Mouse (Mus musculus) hindbrain, embryonic 12.5 days (tissue): ENCODE measurements around the gene Ctf2. TPM values are rescaled to one million over a fixed set of nuclear protein-coding genes. Genes with fewer than 3 reads are reported as not detected.
A peak's percentile ranks its signal among the peaks of the same experiment; 100 is the strongest.

Experiments used
- ATAC-seq: fragments of 200-750 bp; cut with Nextera tagmentation; 2 replicates; pipeline ENCODE4 v1.8.0; 2017; ENCODE audit warnings: moderate TSS enrichment; ENCODE audit not compliant: low FRiP score
- H3K27ac ChIP-seq: fragments of 300-500 bp; sonication (generic); 2 replicates; pipeline ENCODE4 v1.5.1; 2016; ENCODE audit warnings: mild to moderate bottlenecking
- H3K27me3 ChIP-seq: fragments of 300-500 bp; sonication (generic); 2 replicates; pipeline ENCODE4 v1.6.1; 2016; ENCODE audit warnings: mild to moderate bottlenecking
- H3K36me3 ChIP-seq: fragments of 300-500 bp; sonication (generic); 2 replicates; pipeline ENCODE4 v1.6.1; 2016; ENCODE audit warnings: mild to moderate bottlenecking
- H3K4me1 ChIP-seq: fragments of 300-500 bp; sonication (generic); 2 replicates; pipeline ENCODE4 v1.6.1; 2016
- H3K4me2 ChIP-seq: fragments of 300-500 bp; sonication (generic); replicated peaks from 2 replicates; pipeline ENCODE4 v1.6.1; 2016; ENCODE audit warnings: mild to moderate bottlenecking
- H3K4me3 ChIP-seq: fragments of 300-500 bp; sonication (generic); 2 replicates; pipeline ENCODE4 v1.5.1; 2016; ENCODE audit warnings: mild to moderate bottlenecking
- H3K9ac ChIP-seq: fragments of 300-500 bp; sonication (generic); 2 replicates; pipeline ENCODE4 v1.6.1; 2016; ENCODE audit warnings: mild to moderate bottlenecking, moderate library complexity
- H3K9me3 ChIP-seq: fragments of 300-500 bp; sonication (generic); replicated peaks from 2 replicates; pipeline ENCODE4 v1.6.1; 2016; ENCODE audit warnings: mild to moderate bottlenecking
- WGBS: fragments of 180-500 bp; shearing (Covaris S2); methylation state at CpG from one replicate; pipeline ENCODE4 v1.1.7; 2016; 5-methylcytosine and 5-hydroxymethylcytosine counted together
- polyA plus RNA-seq: library from polyadenylated mRNA; unstranded; fragments of >200 nt; fragmentation: Nextera tagmentation; extraction: Ambion mirVana; gene quantifications from 2 replicates; pipeline ENCODE4 v1.2.1, GENCODE M21; 2016

Ctf2 gene
- polyA plus RNA-seq, 1 experiment from 2014 or later = not detected

DNA sequence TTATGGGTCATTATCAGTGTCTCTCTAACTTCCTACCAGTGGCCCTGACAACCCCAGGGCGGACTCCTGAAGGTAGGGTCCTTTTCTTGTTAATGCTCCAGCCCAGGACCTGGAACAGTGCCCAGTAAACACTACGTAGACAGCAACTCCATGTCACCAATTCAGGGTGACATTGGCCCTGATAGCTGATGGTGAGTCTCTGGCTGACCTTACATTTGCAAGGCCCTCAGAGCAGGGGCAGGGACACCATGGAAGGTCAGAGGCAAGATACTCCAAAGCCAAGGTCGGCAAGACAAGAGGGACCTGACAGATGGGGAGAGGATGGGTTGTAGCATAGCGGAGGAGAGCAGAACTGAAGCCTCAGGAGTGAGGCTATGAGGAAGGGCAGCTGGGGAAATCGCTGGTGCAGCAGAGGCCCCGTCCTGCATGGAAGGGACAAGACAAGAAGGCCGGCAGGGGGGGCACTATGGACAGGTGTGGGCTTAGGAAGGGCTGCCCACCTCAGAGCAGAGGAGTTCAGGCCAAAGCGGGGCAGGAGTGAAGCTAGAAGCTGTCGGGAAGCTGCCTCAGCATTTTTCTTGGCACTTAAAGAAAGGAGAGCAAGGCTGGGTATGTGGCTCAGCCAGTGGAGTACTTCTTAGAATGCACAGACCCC lies 42.2 kb downstream of the Ctf2 start:
- no peaks in the 10 kb centered on the region for H3K27me3 ChIP-seq
- WGBS = 69% methylated on average over 9 of the region's 9 CpGs
- peaks cover 9% of the 10 kb centered on the region for H3K4me1 ChIP-seq
- no peak overlapping the region for H3K9ac ChIP-seq
- no peaks in the 10 kb centered on the region for H3K9me3 ChIP-seq
- ATAC-seq = no peak
- H3K4me3 ChIP-seq = no peak overlapping the region
- no peak overlapping the region for H3K27ac ChIP-seq
- H3K36me3 ChIP-seq = peaks cover 2% of the 10 kb centered on the region; the same call in 1 of the 2 replicates
- no peak overlapping the region for H3K4me2 ChIP-seq

DNA sequence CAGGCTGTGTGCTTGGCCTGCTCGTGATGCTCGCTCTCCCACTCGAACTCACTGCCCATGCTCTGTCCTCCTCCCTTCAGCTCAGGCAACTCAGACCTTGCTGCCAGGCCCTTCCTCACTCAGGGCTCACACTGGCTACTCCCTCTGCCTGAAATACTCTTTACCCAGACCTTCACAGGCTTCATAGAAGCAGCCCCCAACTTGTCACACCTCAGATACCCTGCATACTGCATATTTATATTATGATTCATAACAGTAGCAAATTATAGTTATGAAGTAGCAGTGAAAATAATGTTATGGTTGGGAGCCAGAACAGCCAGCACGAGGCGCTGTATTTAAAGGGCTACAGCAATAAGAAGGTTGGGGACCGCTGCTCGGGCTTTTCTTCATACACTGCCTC lies 43.0 kb downstream of the Ctf2 start:
- Histone ChIP-seq H3K27ac (no peak overlapping the region), H3K9ac (no peak overlapping the region)

GRCm38 (mm10) chr7:127686740-127687449 lies 45.1 kb downstream of the Ctf2 start:
- H3K27ac ChIP-seq = no peak overlapping the region
- no peaks in the 10 kb centered on the region for H3K27me3 ChIP-seq
- no peak overlapping the region for H3K4me2 ChIP-seq
- no peak overlapping the region for H3K4me3 ChIP-seq
- H3K36me3 ChIP-seq = no peaks in the 10 kb centered on the region
- H3K4me1 ChIP-seq = peaks cover 9% of the 10 kb centered on the region
- no peak overlapping the region for H3K9ac ChIP-seq
- H3K9me3 ChIP-seq = no peaks in the 10 kb centered on the region
- WGBS = 76% methylated on average over 11 of the region's 11 CpGs
- no peak for ATAC-seq

More for the DNA sequence above, 43.0 kb downstream of the Ctf2 start:
- no peaks in the 10 kb centered on the region for H3K9me3 ChIP-seq
- no peak overlapping the region for H3K4me2 ChIP-seq
- no peaks in the 10 kb centered on the region for H3K27me3 ChIP-seq
- no peak overlapping the region for H3K4me3 ChIP-seq
- 89% methylated on average over 7 of the region's 7 CpGs for WGBS
- H3K4me1 ChIP-seq = peaks cover 9% of the 10 kb centered on the region
- H3K36me3 ChIP-seq = no peaks in the 10 kb centered on the region
- no peak for ATAC-seq

DNA sequence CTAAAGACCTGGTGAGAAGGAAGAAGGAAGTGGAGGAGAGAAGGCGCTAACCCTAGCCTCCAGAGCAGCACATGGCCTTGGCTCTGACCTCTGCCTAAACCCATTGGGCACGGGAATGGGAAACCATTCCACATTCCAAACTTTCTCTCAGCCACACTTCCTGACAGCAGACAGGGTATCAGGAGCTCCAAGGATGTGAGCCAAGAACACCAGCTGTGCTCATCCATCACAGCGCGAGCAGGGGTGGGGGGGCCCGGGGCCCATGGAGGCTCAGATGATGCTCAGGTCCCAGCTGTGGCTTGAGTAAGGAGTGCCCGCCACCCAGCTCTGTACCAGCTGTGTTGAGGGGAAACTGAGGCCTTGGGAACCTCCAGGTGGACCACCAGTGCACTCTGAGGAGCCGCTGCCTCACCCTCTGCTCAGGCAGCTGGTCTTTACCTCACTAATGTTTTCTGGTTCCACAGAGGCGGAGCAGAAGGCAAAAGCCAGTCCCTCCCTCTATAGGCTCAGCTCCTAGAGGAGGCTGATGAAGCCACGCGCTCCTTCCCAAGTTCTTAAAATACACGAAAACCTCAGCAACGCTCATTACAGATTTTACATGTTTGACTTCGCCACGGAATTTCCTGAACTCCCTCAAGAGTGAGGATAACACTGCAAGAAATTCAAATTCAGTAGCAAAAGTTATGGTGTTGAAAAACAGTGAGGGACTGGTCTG lies 46.5 kb downstream of the Ctf2 start:
- Histone ChIP-seq H3K4me2 (no peak overlapping the region), H3K9ac (no peak overlapping the region), H3K27me3 (no peaks in the 10 kb centered on the region), H3K4me1 (no peaks in the 10 kb centered on the region), H3K36me3 (no peaks in the 10 kb centered on the region), H3K4me3 (no peak overlapping the region), H3K27ac (no peak overlapping the region), H3K9me3 (no peaks in the 10 kb centered on the region)
- no peak for ATAC-seq
- WGBS = 64% methylated on average over 14 of the region's 14 CpGs

GRCm38 (mm10) chr7:127681888-127682553 lies 49.9 kb downstream of the Ctf2 start:
- no peaks in the 10 kb centered on the region for H3K36me3 ChIP-seq
- H3K27ac ChIP-seq = no peak overlapping the region
- H3K4me3 ChIP-seq = no peak overlapping the region
- H3K9me3 ChIP-seq = no peaks in the 10 kb centered on the region
- no peak for ATAC-seq
- H3K9ac ChIP-seq = no peak overlapping the region
- WGBS = 81% methylated on average over 8 of the region's 8 CpGs
- no peak overlapping the region for H3K4me2 ChIP-seq
- H3K27me3 ChIP-seq = no peaks in the 10 kb centered on the region
- no peaks in the 10 kb centered on the region for H3K4me1 ChIP-seq

DNA sequence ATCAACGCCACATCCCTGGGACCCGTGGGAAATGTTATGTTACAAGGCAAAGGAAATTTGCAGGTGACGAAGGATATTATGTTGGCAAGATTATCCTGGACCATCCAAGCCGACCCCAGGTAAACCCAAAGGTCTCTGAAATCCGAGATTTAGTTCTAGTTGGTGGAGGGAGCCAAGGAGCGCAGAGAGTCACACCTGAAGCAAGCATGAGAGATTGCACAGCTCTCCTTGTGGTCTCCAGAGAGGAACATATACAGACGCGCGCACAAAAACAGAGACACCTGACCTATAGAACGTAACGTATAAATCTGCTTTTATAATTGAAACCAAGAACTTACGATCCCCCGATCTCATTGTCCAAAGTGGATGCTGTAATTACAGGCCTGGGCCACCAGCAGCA lies 51.4 kb downstream of the Ctf2 start:
- Histone ChIP-seq H3K4me3 (no peak overlapping the region), H3K4me1 (no peaks in the 10 kb centered on the region), H3K27me3 (no peaks in the 10 kb centered on the region), H3K27ac (no peak overlapping the region), H3K9me3 (no peaks in the 10 kb centered on the region), H3K9ac (no peak overlapping the region), H3K36me3 (no peaks in the 10 kb centered on the region), H3K4me2 (no peak overlapping the region)
- no peak for ATAC-seq
- WGBS = 87% methylated on average over 13 of the region's 13 CpGs

- Histone ChIP-seq H3K4me3 (no peak overlapping the region), H3K27ac (no peak overlapping the region), H3K27me3 (no peaks in the 10 kb centered on the region), H3K4me1 (no peaks in the 10 kb centered on the region; the same call in 1 of the 2 replicates), H3K36me3 (no peaks in the 10 kb centered on the region), H3K9me3 (no peaks in the 10 kb centered on the region), H3K4me2 (no peak overlapping the region), H3K9ac (no peak overlapping the region)
- 63% methylated on average over 2 of the region's 2 CpGs for WGBS
- ATAC-seq = no peak
Measured at GRCm38 (mm10) chr7:127678811-127679210, 53.2 kb downstream of the Ctf2 start.

GRCm38 (mm10) chr7:127677609-127678008 lies 54.4 kb downstream of the Ctf2 start:
- no peak overlapping the region for H3K4me3 ChIP-seq
- H3K9me3 ChIP-seq = no peaks in the 10 kb centered on the region
- WGBS = 93% methylated on average over 4 of the region's 4 CpGs
- H3K9ac ChIP-seq = no peak overlapping the region
- H3K27me3 ChIP-seq = no peaks in the 10 kb centered on the region
- no peaks in the 10 kb centered on the region for H3K36me3 ChIP-seq
- H3K4me1 ChIP-seq = no peaks in the 10 kb centered on the region; the same call in 1 of the 2 replicates
- no peak overlapping the region for H3K4me2 ChIP-seq
- H3K27ac ChIP-seq = no peak overlapping the region
- ATAC-seq = no peak

GRCm38 (mm10) chr7:127677077-127677476 lies 54.9 kb downstream of the Ctf2 start:
- H3K4me3 ChIP-seq = no peak overlapping the region
- no peak overlapping the region for H3K9ac ChIP-seq
- no peaks in the 10 kb centered on the region; the same call in 1 of the 2 replicates for H3K4me1 ChIP-seq
- WGBS = 67% methylated on average over 6 of the region's 6 CpGs
- H3K27me3 ChIP-seq = no peaks in the 10 kb centered on the region
- no peak overlapping the region for H3K27ac ChIP-seq
- ATAC-seq = no peak
- H3K9me3 ChIP-seq = no peaks in the 10 kb centered on the region
- no peak overlapping the region for H3K4me2 ChIP-seq
- H3K36me3 ChIP-seq = no peaks in the 10 kb centered on the region

DNA sequence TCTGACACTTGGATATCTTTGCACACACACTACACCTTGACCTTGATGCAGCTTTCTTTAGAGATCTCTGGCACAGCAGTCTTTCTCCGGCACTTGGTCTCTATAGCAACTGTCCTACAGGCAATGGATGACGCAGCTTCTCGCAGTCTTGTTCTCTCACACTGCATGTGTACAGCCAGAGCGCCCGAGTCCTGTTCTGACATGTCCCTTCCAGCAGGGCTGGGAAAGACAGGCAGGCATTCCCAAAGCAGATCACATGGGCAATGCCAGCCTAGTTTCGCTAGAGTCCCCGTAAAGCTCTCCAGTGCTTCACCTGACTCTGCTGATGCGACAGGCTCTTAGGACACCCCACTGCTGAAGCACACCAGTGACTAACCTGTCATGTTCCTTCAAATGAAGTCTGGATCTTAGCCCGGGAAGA lies 56.6 kb downstream of the Ctf2 start:
- no peak overlapping the region for H3K9ac ChIP-seq
- no peak overlapping the region for H3K4me3 ChIP-seq
- H3K9me3 ChIP-seq = no peaks in the 10 kb centered on the region
- no peak overlapping the region for H3K27ac ChIP-seq
- 0 out of 2 replicates have a peak, but pooled peaks have one; percentile 8 for ATAC-seq
- H3K36me3 ChIP-seq = no peaks in the 10 kb centered on the region
- 72% methylated on average over 9 of the region's 9 CpGs for WGBS
- H3K4me2 ChIP-seq = no peak overlapping the region
- no peaks in the 10 kb centered on the region; the same call in 1 of the 2 replicates for H3K4me1 ChIP-seq
- no peaks in the 10 kb centered on the region for H3K27me3 ChIP-seq

DNA sequence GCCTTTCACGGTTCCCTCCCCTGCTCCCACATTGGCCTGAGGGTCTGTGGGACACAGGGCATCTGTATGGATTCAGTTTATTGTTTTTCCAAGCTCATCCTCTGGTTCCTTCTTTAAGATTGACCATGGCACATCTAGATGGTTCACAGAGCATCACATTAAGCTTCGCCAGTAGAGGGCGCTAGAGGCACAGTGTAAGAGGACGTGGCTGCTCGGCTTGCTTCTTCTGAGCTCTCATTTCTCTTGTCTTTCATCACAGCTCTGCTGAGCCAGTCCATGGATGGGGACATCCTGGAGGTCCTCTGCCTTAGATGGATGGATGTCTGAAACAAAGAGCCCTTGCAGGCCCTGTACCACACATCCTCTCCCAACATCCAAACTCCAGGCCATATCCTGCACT lies 57.0 kb downstream of the Ctf2 start:
- Histone ChIP-seq H3K9me3 (no peaks in the 10 kb centered on the region), H3K4me1 (no peaks in the 10 kb centered on the region; the same call in 1 of the 2 replicates), H3K27me3 (no peaks in the 10 kb centered on the region), H3K36me3 (no peaks in the 10 kb centered on the region), H3K4me3 (no peak overlapping the region), H3K9ac (no peak overlapping the region), H3K4me2 (no peak overlapping the region), H3K27ac (no peak overlapping the region)
- peak; percentile 58 for ATAC-seq
- 5% methylated on average over 5 of the region's 5 CpGs for WGBS

DNA sequence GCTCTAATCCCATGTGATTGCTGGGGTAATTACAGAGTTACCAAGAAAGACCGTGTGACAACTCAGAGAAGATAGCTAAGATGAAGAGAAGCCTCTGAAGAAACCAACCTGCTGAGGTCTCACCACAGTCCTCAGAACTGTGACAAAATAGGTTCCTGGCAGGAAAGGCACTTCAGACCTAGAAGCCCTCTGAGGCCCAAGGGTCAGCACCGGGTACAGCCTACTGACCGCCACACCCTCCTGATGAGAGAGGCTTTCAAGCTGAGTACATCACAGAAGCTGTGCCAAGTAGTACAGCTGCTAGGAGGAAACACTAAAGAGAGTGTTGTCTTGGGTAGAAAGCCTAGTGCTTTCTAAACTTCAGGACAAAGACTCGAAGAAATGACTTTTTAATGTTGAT lies 59.2 kb downstream of the Ctf2 start:
- H3K9me3 ChIP-seq = no peaks in the 10 kb centered on the region
- no peak overlapping the region for H3K4me3 ChIP-seq
- H3K4me1 ChIP-seq = no peaks in the 10 kb centered on the region; the same call in 1 of the 2 replicates
- no peak overlapping the region for H3K4me2 ChIP-seq
- no peak overlapping the region for H3K27ac ChIP-seq
- H3K36me3 ChIP-seq = no peaks in the 10 kb centered on the region; the same call in 1 of the 2 replicates
- no peaks in the 10 kb centered on the region for H3K27me3 ChIP-seq
- no peak overlapping the region for H3K9ac ChIP-seq
- ATAC-seq = no peak
- 77% methylated on average over 4 of the region's 4 CpGs for WGBS
